Mouse (Mus musculus) hindbrain, embryonic 15.5 days (tissue): ENCODE results near the gene Slc6a1. TPM values are rescaled to one million over a fixed set of nuclear protein-coding genes. Genes with fewer than 3 reads are reported as not detected.
"Not testable (repeated sequence)": the region's sequence is repeated elsewhere in the genome, so short reads cannot be mapped to it uniquely, and the experiment has no call there.

Experiments
- ATAC-seq: fragments of 200-750 bp; cut with Nextera tagmentation; 2 replicates; pipeline ENCODE4 v1.8.0; 2017; ENCODE audit warnings: low read depth, moderate number of reproducible peaks, moderate TSS enrichment; ENCODE audit not compliant: low FRiP score
- H3K27ac ChIP-seq: fragments of 300-500 bp; sonication (generic); replicated peaks from 2 replicates; pipeline ENCODE4 v1.5.1; 2015; ENCODE audit warnings: mild to moderate bottlenecking, inconsistent platforms
- H3K27me3 ChIP-seq: fragments of 300-500 bp; sonication (generic); 2 replicates; pipeline ENCODE4 v1.6.1; 2015; ENCODE audit warnings: control low read depth, inconsistent platforms
- H3K36me3 ChIP-seq: fragments of 300-500 bp; sonication (generic); 2 replicates; pipeline ENCODE4 v1.6.1; 2015; ENCODE audit warnings: control low read depth, inconsistent platforms
- H3K4me1 ChIP-seq: fragments of 300-500 bp; sonication (generic); replicated peaks from 2 replicates; pipeline ENCODE4 v1.6.1; 2015; ENCODE audit warnings: control low read depth, inconsistent platforms
- H3K4me2 ChIP-seq: fragments of 300-500 bp; sonication (generic); 2 replicates; pipeline ENCODE4 v1.6.1; 2015; ENCODE audit warnings: moderate library complexity, mild to moderate bottlenecking, inconsistent platforms
- H3K4me3 ChIP-seq: fragments of 300-500 bp; sonication (generic); 2 replicates; pipeline ENCODE4 v1.5.1; 2015; ENCODE audit warnings: mild to moderate bottlenecking, inconsistent platforms
- H3K9ac ChIP-seq: fragments of 300-500 bp; sonication (generic); 2 replicates; pipeline ENCODE4 v1.6.1; 2015; ENCODE audit warnings: inconsistent platforms
- H3K9me3 ChIP-seq: fragments of 300-500 bp; sonication (generic); 2 replicates; pipeline ENCODE4 v1.6.1; 2016; ENCODE audit warnings: control low read depth, inconsistent platforms
- WGBS: fragments of 180-500 bp; shearing (Covaris S2); methylation state at CpG from one replicate; pipeline ENCODE4 v1.1.7; 2015; 5-methylcytosine and 5-hydroxymethylcytosine counted together
- polyA plus RNA-seq: library from polyadenylated mRNA; unstranded; fragments of >200 nt; fragmentation: Nextera tagmentation; extraction: Ambion mirVana; gene quantifications from 2 replicates; pipeline ENCODE4 v1.2.1, GENCODE M21; 2015

Gene Slc6a1
- polyA plus RNA-seq, 1 experiment from 2014 or later = 150 TPM

GRCm38 (mm10) chr6:114331926-114332325 is 49.5 kb downstream of the Slc6a1 start:
- H3K27me3 ChIP-seq = no peaks in the 10 kb centered on the region
- no peak overlapping the region for H3K9ac ChIP-seq
- WGBS = 88% methylated on average over 7 of the region's 7 CpGs
- H3K4me2 ChIP-seq = no peak overlapping the region
- H3K4me1 ChIP-seq = peaks cover 21% of the 10 kb centered on the region
- H3K4me3 ChIP-seq = no peak overlapping the region
- no peaks in the 10 kb centered on the region for H3K36me3 ChIP-seq
- H3K9me3 ChIP-seq = no peaks in the 10 kb centered on the region
- no peak for ATAC-seq
- no peak overlapping the region for H3K27ac ChIP-seq

- H3K9me3 ChIP-seq = no peaks in the 10 kb centered on the region
- H3K9ac ChIP-seq = no peak overlapping the region
- H3K4me2 ChIP-seq = no peak overlapping the region
- peak overlapping the region; percentile 34; the same call in 1 of the 2 replicates for H3K27ac ChIP-seq
- no peaks in the 10 kb centered on the region for H3K27me3 ChIP-seq
- H3K36me3 ChIP-seq = no peaks in the 10 kb centered on the region
- ATAC-seq = peak; percentile 52; the same call in 1 of the 2 replicates
- H3K4me3 ChIP-seq = no peak overlapping the region
- WGBS = 45% methylated on average over 11 of the region's 11 CpGs
- H3K4me1 ChIP-seq = peaks cover 21% of the 10 kb centered on the region
Measured at GRCm38 (mm10) chr6:114336128-114336943, 53.9 kb downstream of the Slc6a1 start.

GRCm38 (mm10) chr6:114336944-114337215 is 54.4 kb downstream of the Slc6a1 start:
- H3K27ac ChIP-seq = peak overlapping the region; percentile 34; the same call in 1 of the 2 replicates
- no peak for ATAC-seq
- peaks cover 21% of the 10 kb centered on the region for H3K4me1 ChIP-seq
- H3K9me3 ChIP-seq = no peaks in the 10 kb centered on the region
- H3K36me3 ChIP-seq = no peaks in the 10 kb centered on the region
- H3K9ac ChIP-seq = no peak overlapping the region
- 25% methylated on average over 1 of the region's 1 CpGs for WGBS
- H3K27me3 ChIP-seq = no peaks in the 10 kb centered on the region
- H3K4me2 ChIP-seq = no peak overlapping the region
- H3K4me3 ChIP-seq = no peak overlapping the region

- not testable (repeated sequence) for H3K36me3 ChIP-seq, H3K9me3 ChIP-seq, H3K27me3 ChIP-seq, H3K4me3 ChIP-seq, H3K27ac ChIP-seq, ATAC-seq, H3K9ac ChIP-seq, H3K4me2 ChIP-seq
- H3K4me1 ChIP-seq = peaks cover 16% of the 10 kb centered on the region
Measured at GRCm38 (mm10) chr6:114341381-114341780, 58.9 kb downstream of the Slc6a1 start.

GRCm38 (mm10) chr6:114343740-114344139 is 61.3 kb downstream of the Slc6a1 start:
- peaks cover 11% of the 10 kb centered on the region; the same call in 1 of the 2 replicates for H3K4me1 ChIP-seq
- H3K4me2 ChIP-seq = no peak overlapping the region
- H3K9ac ChIP-seq = no peak overlapping the region
- no peak overlapping the region for H3K27ac ChIP-seq
- no peaks in the 10 kb centered on the region for H3K36me3 ChIP-seq
- H3K9me3 ChIP-seq = no peaks in the 10 kb centered on the region
- H3K4me3 ChIP-seq = no peak overlapping the region
- 16% methylated on average over 3 of the region's 3 CpGs for WGBS
- no peaks in the 10 kb centered on the region for H3K27me3 ChIP-seq
- ATAC-seq = peak; percentile 59; the same call in 1 of the 2 replicates

- Histone ChIP-seq H3K36me3 (no peaks in the 10 kb centered on the region), H3K4me1 (peaks cover 12% of the 10 kb centered on the region; the same call in 1 of the 2 replicates), H3K4me3 (no peak overlapping the region), H3K27me3 (no peaks in the 10 kb centered on the region), H3K9ac (no peak overlapping the region), H3K9me3 (no peaks in the 10 kb centered on the region), H3K27ac (no peak overlapping the region), H3K4me2 (no peak overlapping the region)
- WGBS = 47% methylated on average over 4 of the region's 4 CpGs
- peak; percentile 51; the same call in 1 of the 2 replicates for ATAC-seq
Measured at GRCm38 (mm10) chr6:114345156-114345555, 62.7 kb downstream of the Slc6a1 start.

- 41% methylated on average over 13 of the region's 13 CpGs for WGBS
Measured at GRCm38 (mm10) chr6:114347831-114348754, 65.7 kb downstream of the Slc6a1 start.

GRCm38 (mm10) chr6:114354635-114355034 is 72.2 kb downstream of the Slc6a1 start:
- H3K27me3 ChIP-seq = no peaks in the 10 kb centered on the region
- 0 out of 2 replicates have a peak, but pooled peaks cover 2% of the 10 kb centered on the region for H3K4me1 ChIP-seq
- H3K9me3 ChIP-seq = no peaks in the 10 kb centered on the region
- no peak overlapping the region for H3K4me2 ChIP-seq
- no peak overlapping the region for H3K27ac ChIP-seq
- H3K4me3 ChIP-seq = no peak overlapping the region
- no peak overlapping the region for H3K9ac ChIP-seq
- H3K36me3 ChIP-seq = no peaks in the 10 kb centered on the region
- WGBS = 73% methylated on average over 4 of the region's 4 CpGs
- ATAC-seq = no peak

More at GRCm38 (mm10) chr6:114347831-114348754, 65.7 kb downstream of the Slc6a1 start:
- Histone ChIP-seq H3K36me3 (no peaks in the 10 kb centered on the region), H3K4me1 (peaks cover 12% of the 10 kb centered on the region; the same call in 1 of the 2 replicates), H3K9me3 (no peaks in the 10 kb centered on the region), H3K9ac (no peak overlapping the region), H3K4me2 (no peak overlapping the region), H3K27me3 (no peaks in the 10 kb centered on the region), H3K27ac (no peak overlapping the region), H3K4me3 (no peak overlapping the region)
- peak; percentile 61; the same call in 1 of the 2 replicates for ATAC-seq

- WGBS = 64% methylated on average over 3 of the region's 3 CpGs
- H3K4me3 ChIP-seq = no peak overlapping the region
- H3K4me2 ChIP-seq = no peak overlapping the region
- ATAC-seq = no peak
- H3K4me1 ChIP-seq = 0 out of 2 replicates have a peak, but pooled peaks cover 2% of the 10 kb centered on the region
- H3K9me3 ChIP-seq = no peaks in the 10 kb centered on the region
- no peak overlapping the region for H3K9ac ChIP-seq
- no peak overlapping the region for H3K27ac ChIP-seq
- H3K36me3 ChIP-seq = no peaks in the 10 kb centered on the region
- no peaks in the 10 kb centered on the region for H3K27me3 ChIP-seq
Measured at GRCm38 (mm10) chr6:114358171-114358570, 75.7 kb downstream of the Slc6a1 start.

GRCm38 (mm10) chr6:114362355-114362754 is 79.9 kb downstream of the Slc6a1 start:
- Histone ChIP-seq H3K9ac (no peak overlapping the region), H3K9me3 (no peaks in the 10 kb centered on the region), H3K4me2 (no peak overlapping the region), H3K36me3 (no peaks in the 10 kb centered on the region), H3K27ac (no peak overlapping the region), H3K4me3 (no peak overlapping the region), H3K4me1 (no peaks in the 10 kb centered on the region; the same call in 1 of the 2 replicates), H3K27me3 (no peaks in the 10 kb centered on the region)
- 81% methylated on average over 4 of the region's 4 CpGs for WGBS
- ATAC-seq = no peak

- 66% methylated on average over 8 of the region's 8 CpGs for WGBS
- H3K36me3 ChIP-seq = no peaks in the 10 kb centered on the region
- H3K4me2 ChIP-seq = no peak overlapping the region
- H3K27me3 ChIP-seq = no peaks in the 10 kb centered on the region
- no peak for ATAC-seq
- H3K4me1 ChIP-seq = peaks cover 5% of the 10 kb centered on the region
- no peak overlapping the region for H3K4me3 ChIP-seq
- H3K9me3 ChIP-seq = no peaks in the 10 kb centered on the region
- H3K9ac ChIP-seq = no peak overlapping the region
- H3K27ac ChIP-seq = no peak overlapping the region
Measured at GRCm38 (mm10) chr6:114363740-114364139, 81.3 kb downstream of the Slc6a1 start.

GRCm38 (mm10) chr6:114364734-114365133 is 82.3 kb downstream of the Slc6a1 start:
- Histone ChIP-seq H3K27ac (no peak overlapping the region), H3K9me3 (no peaks in the 10 kb centered on the region), H3K4me1 (peaks cover 5% of the 10 kb centered on the region), H3K9ac (no peak overlapping the region), H3K4me2 (no peak overlapping the region), H3K4me3 (no peak overlapping the region), H3K36me3 (no peaks in the 10 kb centered on the region), H3K27me3 (no peaks in the 10 kb centered on the region)
- WGBS = 88% methylated on average over 5 of the region's 5 CpGs
- no peak for ATAC-seq
